Mouse (Mus musculus): ENCODE results near the gene Adarb1. TPM values are rescaled to one million over a fixed set of nuclear protein-coding genes. Genes with fewer than 3 reads are reported as not detected.
A peak's percentile ranks its signal among the peaks of the same experiment; 100 is the strongest.

The Adarb1 gene
- polyA plus RNA-seq, 1 experiment from 2014 or later = 5.4 TPM

GRCm38 (mm10) chr10:77387558-77387957 lies 30.5 kb downstream of the Adarb1 start:
- Histone ChIP-seq H3K4me2 (ENCODE audit: low read depth, low read length) (no peak overlapping the region), H3K27me3 (replicated peaks; ENCODE audit: control insufficient read depth, insufficient read depth, low read length) (no peaks in the 10 kb centered on the region), H3K4me1 (ENCODE audit: control insufficient read depth, insufficient read depth, low read length) (no peaks in the 10 kb centered on the region), H3K9me3 (ENCODE audit: control insufficient read depth, low read length) (no peaks in the 10 kb centered on the region), H3K27ac (replicated peaks; ENCODE audit: low read depth, low read length) (no peak overlapping the region), H3K36me3 (ENCODE audit: control insufficient read depth, insufficient read depth, low read length) (no peaks in the 10 kb centered on the region), H3K4me3 (ENCODE audit: low read depth, low read length) (no peak overlapping the region), H3K9ac (ENCODE audit: low read depth, low read length) (no peak overlapping the region)
- DNase-seq (ENCODE audit: low spot score) (no peak), ATAC-seq (ENCODE audit: low read depth) (no peak)
- 91% methylated on average over 1 of the region's 1 CpGs for WGBS

GRCm38 (mm10) chr10:77385731-77386130 lies 32.3 kb downstream of the Adarb1 start:
- H3K27ac ChIP-seq (replicated peaks; ENCODE audit: low read depth, low read length) = no peak overlapping the region

GRCm38 (mm10) chr10:77383045-77383444 lies 35.0 kb downstream of the Adarb1 start:
- 82% methylated on average over 8 of the region's 8 CpGs for WGBS
- Histone ChIP-seq H3K9ac (ENCODE audit: low read depth, low read length) (no peak overlapping the region), H3K4me2 (ENCODE audit: low read depth, low read length) (no peak overlapping the region), H3K9me3 (ENCODE audit: control insufficient read depth, low read length) (no peaks in the 10 kb centered on the region), H3K4me3 (ENCODE audit: low read depth, low read length) (no peak overlapping the region), H3K27ac (replicated peaks; ENCODE audit: low read depth, low read length) (no peak overlapping the region), H3K4me1 (ENCODE audit: control insufficient read depth, insufficient read depth, low read length) (peaks cover 4% of the 10 kb centered on the region; the same call in 1 of the 2 replicates), H3K36me3 (ENCODE audit: control insufficient read depth, insufficient read depth, low read length) (no peaks in the 10 kb centered on the region), H3K27me3 (replicated peaks; ENCODE audit: control insufficient read depth, insufficient read depth, low read length) (no peaks in the 10 kb centered on the region)
- ATAC-seq (ENCODE audit: low read depth) (no peak), DNase-seq (ENCODE audit: low spot score) (no peak)

More at GRCm38 (mm10) chr10:77385731-77386130, 32.3 kb downstream of the Adarb1 start:
- DNase-seq (ENCODE audit: low spot score) (no peak), ATAC-seq (ENCODE audit: low read depth) (no peak)
- H3K36me3 ChIP-seq (ENCODE audit: control insufficient read depth, insufficient read depth, low read length) = no peaks in the 10 kb centered on the region
- no peak overlapping the region for H3K4me3 ChIP-seq (ENCODE audit: low read depth, low read length)
- H3K9ac ChIP-seq (ENCODE audit: low read depth, low read length) = no peak overlapping the region
- WGBS = 82% methylated on average over 4 of the region's 4 CpGs
- H3K4me2 ChIP-seq (ENCODE audit: low read depth, low read length) = no peak overlapping the region
- peaks cover 3% of the 10 kb centered on the region; the same call in 1 of the 2 replicates for H3K4me1 ChIP-seq (ENCODE audit: control insufficient read depth, insufficient read depth, low read length)
- no peaks in the 10 kb centered on the region for H3K9me3 ChIP-seq (ENCODE audit: control insufficient read depth, low read length)
- H3K27me3 ChIP-seq (replicated peaks; ENCODE audit: control insufficient read depth, insufficient read depth, low read length) = no peaks in the 10 kb centered on the region

- Histone ChIP-seq H3K4me3 (ENCODE audit: low read depth, low read length) (no peak overlapping the region), H3K27me3 (replicated peaks; ENCODE audit: control insufficient read depth, insufficient read depth, low read length) (no peaks in the 10 kb centered on the region), H3K9ac (ENCODE audit: low read depth, low read length) (no peak overlapping the region), H3K36me3 (ENCODE audit: control insufficient read depth, insufficient read depth, low read length) (no peaks in the 10 kb centered on the region), H3K9me3 (ENCODE audit: control insufficient read depth, low read length) (no peaks in the 10 kb centered on the region), H3K4me2 (ENCODE audit: low read depth, low read length) (no peak overlapping the region; the same call in 1 of the 2 replicates), H3K4me1 (ENCODE audit: control insufficient read depth, insufficient read depth, low read length) (peaks cover 4% of the 10 kb centered on the region; the same call in 1 of the 2 replicates), H3K27ac (replicated peaks; ENCODE audit: low read depth, low read length) (0 out of 2 replicates have a peak overlapping the region, but pooled peaks have one; percentile 35)
- peak; percentile 41 for DNase-seq (ENCODE audit: low spot score)
- ATAC-seq (ENCODE audit: low read depth) = no peak
- 30% methylated on average over 2 of the region's 2 CpGs for WGBS
These were observed 36.9 kb downstream of the Adarb1 start for GRCm38 (mm10) chr10:77381191-77381590.

GRCm38 (mm10) chr10:77380716-77381115 lies 37.4 kb downstream of the Adarb1 start:
- Histone ChIP-seq H3K4me3 (ENCODE audit: low read depth, low read length) (no peak overlapping the region), H3K9me3 (ENCODE audit: control insufficient read depth, low read length) (no peaks in the 10 kb centered on the region), H3K9ac (ENCODE audit: low read depth, low read length) (no peak overlapping the region), H3K4me2 (ENCODE audit: low read depth, low read length) (no peak overlapping the region), H3K27ac (replicated peaks; ENCODE audit: low read depth, low read length) (0 out of 2 replicates have a peak overlapping the region, but pooled peaks have one; percentile 35), H3K36me3 (ENCODE audit: control insufficient read depth, insufficient read depth, low read length) (no peaks in the 10 kb centered on the region), H3K4me1 (ENCODE audit: control insufficient read depth, insufficient read depth, low read length) (peaks cover 4% of the 10 kb centered on the region; the same call in 1 of the 2 replicates), H3K27me3 (replicated peaks; ENCODE audit: control insufficient read depth, insufficient read depth, low read length) (no peaks in the 10 kb centered on the region)
- DNase-seq (ENCODE audit: low spot score) = peak; percentile 76
- peak; percentile 55; the same call in 1 of the 2 replicates for ATAC-seq (ENCODE audit: low read depth)
- 62% methylated on average over 6 of the region's 6 CpGs for WGBS

GRCm38 (mm10) chr10:77379199-77379598 lies 38.9 kb downstream of the Adarb1 start:
- Histone ChIP-seq H3K4me3 (ENCODE audit: low read depth, low read length) (no peak overlapping the region), H3K36me3 (ENCODE audit: control insufficient read depth, insufficient read depth, low read length) (no peaks in the 10 kb centered on the region), H3K9ac (ENCODE audit: low read depth, low read length) (no peak overlapping the region), H3K9me3 (ENCODE audit: control insufficient read depth, low read length) (no peaks in the 10 kb centered on the region), H3K27me3 (replicated peaks; ENCODE audit: control insufficient read depth, insufficient read depth, low read length) (no peaks in the 10 kb centered on the region), H3K27ac (replicated peaks; ENCODE audit: low read depth, low read length) (no peak overlapping the region), H3K4me2 (ENCODE audit: low read depth, low read length) (no peak overlapping the region), H3K4me1 (ENCODE audit: control insufficient read depth, insufficient read depth, low read length) (peaks cover 4% of the 10 kb centered on the region; the same call in 1 of the 2 replicates)
- 94% methylated on average over 4 of the region's 4 CpGs for WGBS
- DNase-seq (ENCODE audit: low spot score) = no peak
- no peak for ATAC-seq (ENCODE audit: low read depth)

GRCm38 (mm10) chr10:77376056-77376455 lies 42.0 kb downstream of the Adarb1 start:
- 79% methylated on average over 1 of the region's 1 CpGs for WGBS
- ATAC-seq (ENCODE audit: low read depth) (no peak), DNase-seq (ENCODE audit: low spot score) (no peak)
- Histone ChIP-seq H3K36me3 (ENCODE audit: control insufficient read depth, insufficient read depth, low read length) (no peaks in the 10 kb centered on the region), H3K4me3 (ENCODE audit: low read depth, low read length) (no peak overlapping the region), H3K4me2 (ENCODE audit: low read depth, low read length) (no peak overlapping the region), H3K27ac (replicated peaks; ENCODE audit: low read depth, low read length) (no peak overlapping the region), H3K9me3 (ENCODE audit: control insufficient read depth, low read length) (no peaks in the 10 kb centered on the region), H3K4me1 (ENCODE audit: control insufficient read depth, insufficient read depth, low read length) (peaks cover 4% of the 10 kb centered on the region; the same call in 1 of the 2 replicates), H3K27me3 (replicated peaks; ENCODE audit: control insufficient read depth, insufficient read depth, low read length) (no peaks in the 10 kb centered on the region), H3K9ac (ENCODE audit: low read depth, low read length) (no peak overlapping the region)

GRCm38 (mm10) chr10:77374948-77375347 lies 43.1 kb downstream of the Adarb1 start:
- Histone ChIP-seq H3K9ac (ENCODE audit: low read depth, low read length) (no peak overlapping the region), H3K9me3 (ENCODE audit: control insufficient read depth, low read length) (no peaks in the 10 kb centered on the region), H3K27me3 (replicated peaks; ENCODE audit: control insufficient read depth, insufficient read depth, low read length) (no peaks in the 10 kb centered on the region), H3K36me3 (ENCODE audit: control insufficient read depth, insufficient read depth, low read length) (no peaks in the 10 kb centered on the region), H3K27ac (replicated peaks; ENCODE audit: low read depth, low read length) (no peak overlapping the region), H3K4me2 (ENCODE audit: low read depth, low read length) (no peak overlapping the region), H3K4me3 (ENCODE audit: low read depth, low read length) (no peak overlapping the region), H3K4me1 (ENCODE audit: control insufficient read depth, insufficient read depth, low read length) (no peaks in the 10 kb centered on the region)
- WGBS = 93% methylated on average over 1 of the region's 1 CpGs
- ATAC-seq (ENCODE audit: low read depth) (no peak), DNase-seq (ENCODE audit: low spot score) (no peak)

GRCm38 (mm10) chr10:77374407-77374806 lies 43.7 kb downstream of the Adarb1 start:
- Histone ChIP-seq H3K4me1 (ENCODE audit: control insufficient read depth, insufficient read depth, low read length) (0 out of 2 replicates have a peak, but pooled peaks cover under 1% of the 10 kb centered on the region), H3K9me3 (ENCODE audit: control insufficient read depth, low read length) (no peaks in the 10 kb centered on the region), H3K27me3 (replicated peaks; ENCODE audit: control insufficient read depth, insufficient read depth, low read length) (no peaks in the 10 kb centered on the region), H3K4me3 (ENCODE audit: low read depth, low read length) (no peak overlapping the region), H3K9ac (ENCODE audit: low read depth, low read length) (no peak overlapping the region), H3K27ac (replicated peaks; ENCODE audit: low read depth, low read length) (no peak overlapping the region), H3K36me3 (ENCODE audit: control insufficient read depth, insufficient read depth, low read length) (no peaks in the 10 kb centered on the region), H3K4me2 (ENCODE audit: low read depth, low read length) (no peak overlapping the region)
- ATAC-seq (ENCODE audit: low read depth) (no peak), DNase-seq (ENCODE audit: low spot score) (no peak)
- 75% methylated on average over 5 of the region's 5 CpGs for WGBS

Data from embryonic facial prominence, embryonic 14.5 days (tissue).